Mouse (Mus musculus): Measurements from ENCODE around the gene Sorcs3. TPM values are rescaled to one million over a fixed set of nuclear protein-coding genes. Genes with fewer than 3 reads are reported as not detected.

The Sorcs3 gene
- polyA plus RNA-seq, 1 experiment from 2014 or later = 0.48 TPM

- H3K4me1 ChIP-seq (replicated peaks; ENCODE audit: control insufficient read depth, insufficient read depth, low read length) = no peaks in the 10 kb centered on the region
- no peaks in the 10 kb centered on the region for H3K36me3 ChIP-seq (ENCODE audit: control insufficient read depth, insufficient read depth, low read length)
- H3K9me3 ChIP-seq (ENCODE audit: control insufficient read depth, low read length) = no peaks in the 10 kb centered on the region
- WGBS = 81% methylated on average over 8 of the region's 8 CpGs
- no peak overlapping the region for H3K4me2 ChIP-seq
- ATAC-seq (replicated peaks; ENCODE audit: low FRiP score) (no peak), DNase-seq (ENCODE audit: low spot score) (no peak)
- no peaks in the 10 kb centered on the region for H3K27me3 ChIP-seq (replicated peaks; ENCODE audit: control insufficient read depth, insufficient read depth, low read length)
- H3K27ac ChIP-seq (ENCODE audit: low read depth, low read length) = no peak overlapping the region
- no peak overlapping the region for H3K4me3 ChIP-seq (ENCODE audit: low read depth, low read length)
- no peak overlapping the region for H3K9ac ChIP-seq (ENCODE audit: low read depth, low read length)
These were observed 54.8 kb downstream of the Sorcs3 start for GRCm38 (mm10) chr19:48260671-48261070.

- no peak overlapping the region for H3K4me2 ChIP-seq
- H3K36me3 ChIP-seq (ENCODE audit: control insufficient read depth, insufficient read depth, low read length) = no peaks in the 10 kb centered on the region
- H3K9me3 ChIP-seq (ENCODE audit: control insufficient read depth, low read length) = no peaks in the 10 kb centered on the region
- no peaks in the 10 kb centered on the region for H3K27me3 ChIP-seq (replicated peaks; ENCODE audit: control insufficient read depth, insufficient read depth, low read length)
- ATAC-seq (replicated peaks; ENCODE audit: low FRiP score) (no peak), DNase-seq (ENCODE audit: low spot score) (no peak)
- no peak overlapping the region for H3K9ac ChIP-seq (ENCODE audit: low read depth, low read length)
- H3K4me3 ChIP-seq (ENCODE audit: low read depth, low read length) = no peak overlapping the region
- H3K4me1 ChIP-seq (replicated peaks; ENCODE audit: control insufficient read depth, insufficient read depth, low read length) = no peaks in the 10 kb centered on the region
- no peak overlapping the region for H3K27ac ChIP-seq (ENCODE audit: low read depth, low read length)
- WGBS = 76% methylated on average over 5 of the region's 5 CpGs
These were observed 57.9 kb downstream of the Sorcs3 start for GRCm38 (mm10) chr19:48263750-48264149.

- H3K4me3 ChIP-seq (ENCODE audit: low read depth, low read length) = no peak overlapping the region
- H3K4me2 ChIP-seq = no peak overlapping the region
- no peaks in the 10 kb centered on the region for H3K36me3 ChIP-seq (ENCODE audit: control insufficient read depth, insufficient read depth, low read length)
- H3K9me3 ChIP-seq (ENCODE audit: control insufficient read depth, low read length) = no peaks in the 10 kb centered on the region
- no peak overlapping the region for H3K9ac ChIP-seq (ENCODE audit: low read depth, low read length)
- H3K27me3 ChIP-seq (replicated peaks; ENCODE audit: control insufficient read depth, insufficient read depth, low read length) = no peaks in the 10 kb centered on the region
- 77% methylated on average over 8 of the region's 8 CpGs for WGBS
- DNase-seq (ENCODE audit: low spot score) = no peak
- ATAC-seq (replicated peaks; ENCODE audit: low FRiP score) = no peak
- no peaks in the 10 kb centered on the region for H3K4me1 ChIP-seq (replicated peaks; ENCODE audit: control insufficient read depth, insufficient read depth, low read length)
- no peak overlapping the region for H3K27ac ChIP-seq (ENCODE audit: low read depth, low read length)
These were observed 74.4 kb downstream of the Sorcs3 start for GRCm38 (mm10) chr19:48280273-48280672.

- DNase-seq (ENCODE audit: low spot score) (no peak), ATAC-seq (replicated peaks; ENCODE audit: low FRiP score) (no peak)
- Histone ChIP-seq H3K9ac (ENCODE audit: low read depth, low read length) (no peak overlapping the region), H3K27me3 (replicated peaks; ENCODE audit: control insufficient read depth, insufficient read depth, low read length) (no peaks in the 10 kb centered on the region), H3K4me3 (ENCODE audit: low read depth, low read length) (no peak overlapping the region), H3K9me3 (ENCODE audit: control insufficient read depth, low read length) (no peaks in the 10 kb centered on the region), H3K36me3 (ENCODE audit: control insufficient read depth, insufficient read depth, low read length) (no peaks in the 10 kb centered on the region), H3K27ac (ENCODE audit: low read depth, low read length) (no peak overlapping the region), H3K4me1 (replicated peaks; ENCODE audit: control insufficient read depth, insufficient read depth, low read length) (no peaks in the 10 kb centered on the region), H3K4me2 (no peak overlapping the region)
- WGBS = 88% methylated on average over 6 of the region's 6 CpGs
These were observed 76.4 kb downstream of the Sorcs3 start for GRCm38 (mm10) chr19:48282250-48282649.

- no peak overlapping the region for H3K9ac ChIP-seq (ENCODE audit: low read depth, low read length)
- no peaks in the 10 kb centered on the region for H3K27me3 ChIP-seq (replicated peaks; ENCODE audit: control insufficient read depth, insufficient read depth, low read length)
- H3K9me3 ChIP-seq (ENCODE audit: control insufficient read depth, low read length) = no peaks in the 10 kb centered on the region
- ATAC-seq (replicated peaks; ENCODE audit: low FRiP score) (no peak), DNase-seq (ENCODE audit: low spot score) (no peak)
- WGBS = 37% methylated on average over 4 of the region's 4 CpGs
- no peaks in the 10 kb centered on the region for H3K4me1 ChIP-seq (replicated peaks; ENCODE audit: control insufficient read depth, insufficient read depth, low read length)
- no peaks in the 10 kb centered on the region for H3K36me3 ChIP-seq (ENCODE audit: control insufficient read depth, insufficient read depth, low read length)
- H3K4me2 ChIP-seq = no peak overlapping the region
- no peak overlapping the region for H3K27ac ChIP-seq (ENCODE audit: low read depth, low read length)
- no peak overlapping the region for H3K4me3 ChIP-seq (ENCODE audit: low read depth, low read length)
These were observed 77.4 kb downstream of the Sorcs3 start for GRCm38 (mm10) chr19:48283217-48283616.

GRCm38 (mm10) chr19:48285602-48286225, 79.9 kb downstream of the Sorcs3 start:
- 70% methylated on average over 10 of the region's 10 CpGs for WGBS
- ATAC-seq (replicated peaks; ENCODE audit: low FRiP score) = no peak
- Histone ChIP-seq H3K4me2 (no peak overlapping the region), H3K27ac (ENCODE audit: low read depth, low read length) (no peak overlapping the region), H3K4me1 (replicated peaks; ENCODE audit: control insufficient read depth, insufficient read depth, low read length) (no peaks in the 10 kb centered on the region), H3K9me3 (ENCODE audit: control insufficient read depth, low read length) (no peaks in the 10 kb centered on the region), H3K9ac (ENCODE audit: low read depth, low read length) (no peak overlapping the region), H3K4me3 (ENCODE audit: low read depth, low read length) (no peak overlapping the region), H3K27me3 (replicated peaks; ENCODE audit: control insufficient read depth, insufficient read depth, low read length) (no peaks in the 10 kb centered on the region), H3K36me3 (ENCODE audit: control insufficient read depth, insufficient read depth, low read length) (no peaks in the 10 kb centered on the region)
- no peak for DNase-seq (ENCODE audit: low spot score)

GRCm38 (mm10) chr19:48294251-48294650, 88.4 kb downstream of the Sorcs3 start:
- DNase-seq (ENCODE audit: low spot score) = no peak
- no peak for ATAC-seq (replicated peaks; ENCODE audit: low FRiP score)
- H3K9ac ChIP-seq (ENCODE audit: low read depth, low read length) = no peak overlapping the region

GRCm38 (mm10) chr19:48298384-48298783, 92.6 kb downstream of the Sorcs3 start:
- Histone ChIP-seq H3K4me2 (no peak overlapping the region), H3K9me3 (ENCODE audit: control insufficient read depth, low read length) (no peaks in the 10 kb centered on the region), H3K27me3 (replicated peaks; ENCODE audit: control insufficient read depth, insufficient read depth, low read length) (no peaks in the 10 kb centered on the region), H3K4me1 (replicated peaks; ENCODE audit: control insufficient read depth, insufficient read depth, low read length) (no peaks in the 10 kb centered on the region), H3K4me3 (ENCODE audit: low read depth, low read length) (no peak overlapping the region), H3K36me3 (ENCODE audit: control insufficient read depth, insufficient read depth, low read length) (no peaks in the 10 kb centered on the region), H3K9ac (ENCODE audit: low read depth, low read length) (no peak overlapping the region), H3K27ac (ENCODE audit: low read depth, low read length) (no peak overlapping the region)
- ATAC-seq (replicated peaks; ENCODE audit: low FRiP score) = no peak
- no peak for DNase-seq (ENCODE audit: low spot score)
- 77% methylated on average over 2 of the region's 2 CpGs for WGBS

More at GRCm38 (mm10) chr19:48294251-48294650, 88.4 kb downstream of the Sorcs3 start:
- Histone ChIP-seq H3K27me3 (replicated peaks; ENCODE audit: control insufficient read depth, insufficient read depth, low read length) (no peaks in the 10 kb centered on the region), H3K4me2 (no peak overlapping the region), H3K4me3 (ENCODE audit: low read depth, low read length) (no peak overlapping the region), H3K9me3 (ENCODE audit: control insufficient read depth, low read length) (no peaks in the 10 kb centered on the region), H3K36me3 (ENCODE audit: control insufficient read depth, insufficient read depth, low read length) (no peaks in the 10 kb centered on the region), H3K4me1 (replicated peaks; ENCODE audit: control insufficient read depth, insufficient read depth, low read length) (no peaks in the 10 kb centered on the region), H3K27ac (ENCODE audit: low read depth, low read length) (no peak overlapping the region)
- 88% methylated on average over 2 of the region's 2 CpGs for WGBS

- Histone ChIP-seq H3K4me2 (no peak overlapping the region), H3K9me3 (ENCODE audit: control insufficient read depth, low read length) (no peaks in the 10 kb centered on the region), H3K27me3 (replicated peaks; ENCODE audit: control insufficient read depth, insufficient read depth, low read length) (no peaks in the 10 kb centered on the region), H3K27ac (ENCODE audit: low read depth, low read length) (no peak overlapping the region), H3K4me1 (replicated peaks; ENCODE audit: control insufficient read depth, insufficient read depth, low read length) (no peaks in the 10 kb centered on the region), H3K36me3 (ENCODE audit: control insufficient read depth, insufficient read depth, low read length) (no peaks in the 10 kb centered on the region), H3K4me3 (ENCODE audit: low read depth, low read length) (no peak overlapping the region), H3K9ac (ENCODE audit: low read depth, low read length) (no peak overlapping the region)
- ATAC-seq (replicated peaks; ENCODE audit: low FRiP score) (no peak), DNase-seq (ENCODE audit: low spot score) (no peak)
- WGBS = 68% methylated on average over 14 of the region's 14 CpGs
These were observed 94.8 kb downstream of the Sorcs3 start for GRCm38 (mm10) chr19:48300440-48301231.

Measured in liver, embryonic 11.5 days (tissue).